Mouse (Mus musculus): Measurements from ENCODE around the gene Plcl2.

Gene Plcl2

GRCm38 (mm10) chr17:50509251-50510104, at the start of gene Plcl2:
Gene Plcl2, plus strand, starts transcription at chr17:50509403.
- peak; percentile 81 to 84 for DNase-seq

GRCm38 (mm10) chr17:50460301-50460700, 48.9 kb upstream of the Plcl2 start:
- DNase-seq: peak in 1 of 2 experiments; percentile 18

GRCm38 (mm10) chr17:50467438-50467837, 41.8 kb upstream of the Plcl2 start:
- DNase-seq: no peak

GRCm38 (mm10) chr17:50469126-50469525, 40.1 kb upstream of the Plcl2 start:
- DNase-seq: no peak

- DNase-seq: peak; percentile 47 to 55
Observed at GRCm38 (mm10) chr17:50469543-50470431, 39.4 kb upstream of the Plcl2 start.

GRCm38 (mm10) chr17:50470432-50471078, 38.6 kb upstream of the Plcl2 start:
- peak; percentile 28 to 42 for DNase-seq

- DNase-seq: no peak
Observed at GRCm38 (mm10) chr17:50471230-50471629, 38.0 kb upstream of the Plcl2 start.

- DNase-seq: no peak
Observed at GRCm38 (mm10) chr17:50477277-50477676, 31.9 kb upstream of the Plcl2 start.

- no peak for DNase-seq
Observed at GRCm38 (mm10) chr17:50480867-50481266, 28.3 kb upstream of the Plcl2 start.

- no peak for DNase-seq
Observed at GRCm38 (mm10) chr17:50483700-50484099, 25.5 kb upstream of the Plcl2 start.

- DNase-seq: no peak
Observed at GRCm38 (mm10) chr17:50484981-50485380, 24.2 kb upstream of the Plcl2 start.

GRCm38 (mm10) chr17:50487058-50487618, 22.1 kb upstream of the Plcl2 start:
- DNase-seq: no peak

GRCm38 (mm10) chr17:50487670-50488069, 21.5 kb upstream of the Plcl2 start:
- DNase-seq: no peak

- no peak for DNase-seq
Observed at GRCm38 (mm10) chr17:50488406-50488805, 20.8 kb upstream of the Plcl2 start.

- DNase-seq: no peak
Observed at GRCm38 (mm10) chr17:50488895-50489294, 20.3 kb upstream of the Plcl2 start.

- no peak for DNase-seq
Observed at GRCm38 (mm10) chr17:50490644-50491430, 18.4 kb upstream of the Plcl2 start.

GRCm38 (mm10) chr17:50491496-50491895, 17.7 kb upstream of the Plcl2 start:
- DNase-seq: no peak

- peak; percentile 35 to 49 for DNase-seq
Observed at GRCm38 (mm10) chr17:50495216-50495889, 13.8 kb upstream of the Plcl2 start.

GRCm38 (mm10) chr17:50498062-50498697, 11.0 kb upstream of the Plcl2 start:
- DNase-seq: no peak

GRCm38 (mm10) chr17:50499091-50499790, 10.0 kb upstream of the Plcl2 start:
- no peak for DNase-seq
